Mouse (Mus musculus) layer of hippocampus, adult 8-10 months (tissue): Measurements from ENCODE around the gene Gm42742. TPM values are rescaled to one million over a fixed set of nuclear protein-coding genes. Genes with fewer than 3 reads are reported as not detected.

Experiments
- DNase-seq, 2 experiments: peaks; one replicate each; pipeline ENCODE4 v3.0.0; 2022; ENCODE audit warnings: low spot score in 2 of 2
- total RNA-seq, 4 experiments: library from RNA; stranded (reverse); gene quantifications; 2 replicates each; pipeline ENCODE4 v1.2.4; 2022

Gene Gm42742
- total RNA-seq: 10 to 100 TPM; 20.5 to 63.0 (median 52.5) TPM

DNA sequence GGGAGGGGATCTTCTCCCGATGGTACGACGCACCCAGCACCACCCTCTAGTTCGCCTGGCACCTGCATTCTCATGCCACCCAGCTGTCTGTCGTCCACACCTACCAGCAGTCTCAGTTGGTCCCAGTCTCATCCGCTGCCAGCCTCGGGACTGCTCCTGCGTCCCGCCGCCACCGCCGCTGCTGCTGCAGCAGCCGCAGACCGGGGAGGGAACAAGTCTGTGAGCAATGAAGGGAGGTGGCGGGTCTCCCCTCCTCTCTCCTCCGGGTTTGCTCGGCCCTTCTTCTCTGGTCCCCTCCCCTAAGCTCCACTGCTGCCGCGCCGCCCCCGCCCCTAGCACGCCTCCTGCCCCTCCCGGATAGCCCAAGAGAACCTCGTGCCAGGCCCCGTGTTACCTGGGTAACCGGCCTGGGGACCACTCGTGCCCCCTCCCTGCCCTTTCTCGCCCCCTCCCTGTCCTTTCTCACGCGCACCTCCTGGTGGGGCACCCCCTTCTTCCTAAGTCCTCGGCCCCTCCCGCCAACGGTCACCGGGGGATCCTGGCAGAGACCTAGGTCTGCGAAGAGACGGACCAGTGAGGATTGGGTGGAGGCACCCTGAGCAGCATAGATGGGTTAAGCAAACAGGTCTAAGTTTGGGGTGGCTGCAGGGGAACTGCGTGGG, at the start of gene Gm42742, which contains the start of gene Prrt2:
Gene Gm42742, minus strand, starts transcription at position 197 of the 662 bp plus-strand sequence.
Gene Prrt2, minus strand, starts transcription at position 311 of the 662 bp plus-strand sequence.
- peak in 1 of 2 experiments; percentile 59 for DNase-seq

DNA sequence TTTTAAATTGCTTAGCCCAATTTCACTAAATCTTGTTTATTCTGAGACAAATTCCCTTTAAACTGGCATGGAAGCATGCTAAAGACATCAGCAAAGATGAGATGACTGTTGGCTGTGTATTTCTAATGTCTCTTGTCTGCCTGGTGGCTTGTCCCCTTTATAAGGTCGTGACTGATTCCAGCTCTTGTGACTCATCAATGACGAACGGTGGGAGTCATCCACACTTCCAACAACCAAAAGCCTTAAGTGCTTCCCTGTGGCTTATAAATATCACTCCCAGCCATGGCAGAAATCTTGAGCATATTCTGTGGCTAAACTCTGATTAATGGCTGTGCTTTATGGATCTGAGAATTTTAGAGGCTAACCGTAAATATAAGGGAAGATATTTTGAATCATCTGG, 45.4 kb upstream of the Gm42742 start:
- DNase-seq: no peak

DNA sequence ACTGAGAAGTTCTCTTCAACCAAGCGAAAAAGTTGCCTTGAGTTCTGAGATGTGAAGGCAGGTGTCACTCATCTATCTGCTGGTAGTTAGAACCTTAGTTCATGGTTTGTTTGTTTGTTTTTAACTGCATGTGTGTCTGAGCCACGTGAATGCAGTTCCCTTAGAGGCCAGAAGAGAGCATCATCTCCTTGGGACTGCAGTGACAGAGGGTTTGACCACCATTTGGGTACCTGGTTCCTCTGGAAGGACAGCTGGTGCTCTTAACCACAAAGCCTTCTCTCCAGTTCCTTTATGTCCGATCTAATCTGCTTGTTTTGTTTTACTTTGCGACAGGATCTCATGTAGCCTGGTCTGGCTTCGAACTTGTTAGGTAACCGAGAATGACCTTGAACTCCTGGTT, 44.6 kb upstream of the Gm42742 start:
- DNase-seq: no peak

DNA sequence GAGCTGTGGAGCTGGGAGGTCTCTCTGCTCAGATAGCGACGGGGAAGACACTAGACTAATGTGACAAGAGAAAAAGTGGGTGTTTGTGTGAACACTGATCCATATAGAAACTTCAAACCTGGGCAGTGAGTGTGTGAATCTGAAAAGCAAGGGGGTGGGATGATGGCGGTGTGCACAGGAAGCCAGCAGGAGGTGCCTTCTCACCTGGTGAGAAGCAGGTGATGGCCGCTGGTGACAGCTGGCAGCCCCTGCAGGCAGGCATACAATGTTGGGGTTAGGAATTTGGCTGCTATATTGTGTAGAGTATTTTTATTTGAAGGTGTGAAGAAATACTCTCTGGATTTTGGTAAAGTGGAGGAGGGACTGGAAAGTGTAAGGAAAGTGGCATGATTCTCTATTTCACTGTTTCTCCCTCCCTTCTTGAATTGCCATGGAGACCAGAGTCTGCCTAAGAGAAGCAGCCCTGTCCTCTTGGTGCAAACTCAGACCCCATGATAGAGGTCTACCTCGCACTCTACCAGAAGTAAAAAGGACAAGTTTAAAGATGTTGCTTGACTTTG, 34.2 kb upstream of the Gm42742 start:
- DNase-seq: no peak

- peak; percentile 78 to 88 for DNase-seq
Measured at GRCm38 (mm10) chr7:127041851-127042672, 21.2 kb upstream of the Gm42742 start, which contains the start of gene Kif22. Kif22 (minus strand) TSS chr7:127042471.

DNA sequence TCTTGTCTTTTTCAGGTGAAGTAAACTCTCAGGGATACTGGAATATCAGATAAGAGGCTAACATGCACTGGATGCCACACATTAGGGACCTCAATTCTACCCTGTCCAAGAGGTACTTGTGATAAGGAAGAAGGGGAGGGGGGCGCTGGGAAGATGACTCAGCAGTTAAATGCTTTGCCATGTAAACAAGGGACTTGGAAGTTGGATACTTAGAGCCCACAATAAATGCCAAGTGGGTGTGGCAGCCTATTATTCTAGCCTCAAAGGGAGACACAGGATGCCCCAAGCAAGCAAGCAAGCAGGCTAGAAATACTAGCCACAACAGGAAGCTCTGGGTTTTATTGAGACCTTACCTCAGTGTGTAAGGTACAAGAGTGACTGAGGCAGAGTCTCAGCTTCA, 10.3 kb upstream of the Gm42742 start:
- DNase-seq: no peak

- no peak for DNase-seq
Measured at GRCm38 (mm10) chr7:127030172-127030571, 9.3 kb upstream of the Gm42742 start.

GRCm38 (mm10) chr7:127027885-127028284, 7.0 kb upstream of the Gm42742 start:
- DNase-seq: no peak

- peak; percentile 99 for DNase-seq
Measured at GRCm38 (mm10) chr7:127026984-127027726, 6.3 kb upstream of the Gm42742 start, which contains the start of gene Maz. Maz (minus strand) TSS chr7:127027037.

- DNase-seq: no peak
Measured at GRCm38 (mm10) chr7:127026616-127026983, 5.7 kb upstream of the Gm42742 start.

DNA sequence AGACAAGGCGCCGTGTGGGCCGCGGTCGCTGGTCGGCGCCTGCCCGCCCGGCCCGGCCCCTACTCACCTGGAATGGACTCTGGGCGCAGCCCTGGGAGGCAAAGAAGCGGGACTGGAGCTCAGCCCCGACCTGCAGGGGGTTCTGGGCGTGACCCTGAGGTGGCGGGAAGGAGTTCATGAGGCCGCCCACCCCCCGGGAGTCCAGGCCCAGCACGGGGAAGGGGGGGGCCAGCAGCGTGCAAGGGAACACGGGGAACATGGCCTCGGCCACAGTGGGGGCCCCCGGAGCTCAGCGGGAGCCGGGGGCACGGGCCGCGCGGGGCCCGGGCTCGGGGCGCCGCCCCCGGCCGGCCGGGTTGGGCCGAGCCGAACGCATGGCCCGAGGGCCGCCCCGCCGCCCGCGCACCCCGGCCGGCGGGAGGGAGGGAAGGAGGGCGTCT, 5.3 kb upstream of the Gm42742 start:
- no peak for DNase-seq

- no peak for DNase-seq
Measured at GRCm38 (mm10) chr7:127025556-127026160, 4.8 kb upstream of the Gm42742 start.

DNA sequence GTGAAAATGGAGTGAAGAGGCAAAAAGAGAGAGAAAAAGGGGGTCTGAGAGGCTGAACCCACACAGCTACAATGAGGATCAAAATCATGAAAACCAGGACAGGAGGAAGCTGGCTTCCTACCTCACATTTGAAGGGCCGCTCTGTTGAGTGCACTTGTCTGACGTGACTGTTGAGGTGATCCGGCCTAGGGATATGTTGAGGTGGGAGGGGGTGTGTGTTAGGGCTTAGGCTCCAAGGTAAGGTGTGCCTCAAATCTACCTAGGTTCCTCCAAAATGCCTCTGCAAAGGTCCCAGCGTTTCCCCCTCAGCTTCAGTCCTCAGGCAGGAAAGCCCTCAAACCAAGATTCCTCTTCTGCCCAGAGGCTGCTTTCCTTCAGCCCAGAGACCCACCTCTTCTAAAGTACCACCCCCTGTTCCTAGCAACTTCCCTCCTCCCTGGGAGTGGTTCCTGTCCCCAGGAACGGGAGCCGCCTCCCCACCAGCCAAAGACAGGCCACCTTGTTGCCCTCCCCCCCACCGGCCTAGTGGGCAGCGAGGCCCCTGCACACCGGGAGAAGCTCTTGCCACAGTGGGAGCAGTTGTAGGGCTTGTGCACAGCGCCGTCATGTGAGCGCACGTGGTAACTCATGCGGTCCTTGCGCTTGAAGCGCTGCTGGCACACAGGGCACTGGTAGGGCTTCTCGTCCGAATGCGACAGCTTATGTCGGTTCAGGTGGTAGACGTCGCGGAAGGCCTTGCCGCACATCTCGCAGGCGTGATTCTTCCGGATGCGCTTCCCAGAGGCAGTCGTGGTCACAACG, 4.1 kb upstream of the Gm42742 start:
- DNase-seq: peak; percentile 78 to 84

GRCm38 (mm10) chr7:127023896-127024690, 3.2 kb upstream of the Gm42742 start:
- no peak for DNase-seq

DNA sequence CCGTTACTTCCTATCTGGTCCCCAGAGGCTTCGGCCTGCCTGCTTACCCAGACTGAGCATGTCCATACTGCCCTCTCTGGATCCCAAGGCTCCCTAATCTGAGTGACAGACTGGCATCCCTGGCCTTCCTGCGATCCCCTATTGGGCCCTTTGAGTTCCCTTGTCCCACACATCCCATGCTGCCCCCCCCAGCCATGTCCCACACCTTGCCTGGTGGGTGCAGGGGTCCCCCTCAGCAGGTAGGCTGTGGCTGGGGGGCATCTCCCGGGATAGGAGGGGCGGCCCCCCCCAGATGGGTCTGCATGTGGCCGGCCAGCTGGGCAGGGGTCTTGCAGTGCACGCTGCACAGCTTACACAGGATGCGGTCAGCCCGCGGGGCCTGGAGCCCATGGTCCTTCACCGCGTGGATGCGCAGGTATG, 2.4 kb upstream of the Gm42742 start:
- DNase-seq: no peak

DNA sequence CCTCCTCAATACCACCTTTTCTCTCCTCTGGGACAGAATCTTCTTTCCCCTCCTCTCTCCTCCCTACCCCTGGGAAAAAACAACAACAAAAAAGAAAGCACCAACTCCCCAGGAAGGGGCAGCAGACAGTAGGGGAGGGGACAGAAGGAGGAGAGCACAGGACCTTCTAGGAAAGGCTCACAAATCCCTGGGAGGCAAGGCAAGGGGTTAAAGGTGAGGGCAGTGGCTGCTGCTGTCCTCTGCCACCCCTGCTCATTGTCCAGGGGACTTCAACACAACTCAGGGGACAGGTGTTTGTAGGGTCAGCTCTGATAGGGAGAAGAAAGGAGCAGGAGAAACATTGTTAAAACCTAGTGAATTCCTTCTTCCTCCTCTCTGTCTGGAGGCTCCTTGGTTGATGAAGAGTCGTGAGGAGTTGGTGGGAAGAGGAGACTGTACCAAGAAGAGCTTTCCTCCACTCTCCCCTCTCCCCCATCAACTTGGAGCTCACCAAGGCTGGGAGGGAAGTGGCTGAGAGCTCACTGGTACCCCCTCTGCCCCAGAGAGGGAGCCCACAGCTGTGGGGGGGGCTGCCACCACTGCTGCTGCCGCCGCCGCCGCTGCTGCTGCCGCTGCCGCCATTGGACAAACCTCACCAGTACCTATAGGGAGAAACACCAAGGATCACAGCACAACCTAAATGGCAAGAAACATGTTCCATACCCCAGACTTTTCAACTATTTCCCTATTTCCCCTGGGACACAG, 1.8 kb upstream of the Gm42742 start:
- DNase-seq: no peak

DNA sequence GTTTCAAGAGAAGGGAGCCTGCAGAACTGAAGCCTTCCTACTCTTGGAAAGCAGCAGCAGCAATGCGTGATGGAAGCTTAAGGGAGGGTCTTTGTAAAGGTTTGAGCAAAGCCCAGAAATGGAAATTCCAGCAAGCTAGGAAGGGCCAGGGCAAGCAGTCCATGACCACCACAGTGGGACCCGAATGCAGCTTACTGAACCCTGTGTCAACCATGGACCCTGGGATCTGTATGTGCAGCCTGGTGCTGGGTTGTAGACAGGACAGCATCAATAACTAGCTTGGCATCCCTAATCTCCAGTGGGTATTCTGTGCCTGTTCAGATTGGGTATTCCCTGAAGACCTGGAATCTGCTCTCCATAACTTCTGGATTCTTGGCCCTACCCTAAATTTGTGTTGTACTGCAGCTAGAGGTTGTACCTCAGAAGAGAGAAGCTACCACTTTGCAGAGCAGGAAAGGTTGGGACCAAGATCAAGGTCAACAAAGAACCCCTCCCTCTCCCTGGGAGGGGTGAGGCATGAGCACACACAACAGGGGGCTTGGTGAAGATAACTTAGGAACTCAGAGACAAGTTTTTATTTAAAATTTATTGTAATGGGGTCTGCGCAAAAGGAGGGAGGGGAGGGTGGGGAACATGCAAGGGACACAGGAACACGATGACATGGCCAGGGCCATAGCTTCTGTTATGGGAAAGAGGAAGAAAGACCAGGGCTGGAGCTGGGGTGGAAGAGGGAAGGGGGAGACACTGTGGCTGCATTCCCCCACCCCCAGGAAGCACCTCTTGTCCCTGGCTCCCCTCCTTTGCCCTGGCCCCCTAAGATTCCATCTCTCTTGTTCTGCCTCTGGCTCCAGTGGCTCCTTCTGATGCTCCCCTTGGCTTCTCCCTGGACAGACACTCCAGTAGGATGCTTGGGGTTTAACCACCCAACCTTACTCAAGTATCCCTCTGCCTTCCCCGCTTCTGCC, 948 bp upstream of the Gm42742 start:
- no peak for DNase-seq
